8 mouse cellular contexts compared by ENCODE assay signal in the genomic region with DNA sequence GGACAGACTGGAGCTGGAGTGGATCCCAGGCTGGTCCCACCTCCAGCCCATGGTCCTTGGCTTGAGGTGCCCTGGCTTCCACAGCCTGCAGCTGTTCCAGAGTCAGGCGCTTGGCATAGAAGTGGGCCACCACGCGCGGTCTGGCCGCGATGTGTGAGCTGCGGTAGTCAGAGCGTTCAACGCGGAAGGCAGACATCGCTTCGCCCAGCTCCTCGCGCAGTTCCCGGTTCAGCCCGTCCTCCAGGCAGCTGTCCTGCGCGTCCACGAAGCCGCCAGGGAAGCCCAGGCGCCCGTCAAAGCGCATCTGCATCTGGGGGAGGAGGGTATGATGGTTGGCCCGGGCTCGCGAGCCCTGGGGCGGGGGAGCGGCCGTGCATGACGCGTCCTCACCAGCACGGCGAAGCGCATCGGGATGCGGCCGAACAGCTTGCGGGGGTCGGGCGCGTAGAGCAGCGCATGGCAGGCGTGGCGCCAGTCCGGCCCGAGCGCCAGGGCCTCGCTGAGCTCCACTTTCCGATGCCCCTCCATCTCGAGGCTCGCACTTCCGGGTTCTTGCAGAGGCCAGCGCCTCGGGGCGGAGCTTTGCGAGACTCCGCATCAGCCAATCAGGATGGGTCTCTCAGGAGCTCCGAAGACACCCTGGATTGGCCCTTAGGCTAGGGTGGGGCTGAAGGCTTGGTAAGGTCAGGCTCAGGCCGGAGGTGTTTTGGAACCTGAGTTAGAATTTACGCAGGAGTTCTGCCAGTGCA. TPM values are rescaled to one million over a fixed set of nuclear protein-coding genes. Genes with fewer than 3 reads are reported as not detected.
A peak's percentile ranks its signal among the peaks of the same experiment; 100 is the strongest.
DNase-seq lines count a peak whose midpoint lies in the region; ATAC-seq lines count a peak whose summit lies in the region.

A gene (minus strand): TSS at position 572 of the 749 bp plus-strand sequence.

- peak; percentile 98 for ATAC-seq in hindbrain, embryonic 15.5 days (ENCODE audit: low FRiP score, low read depth)

- H3K4me2 ChIP-seq in hindbrain, embryonic 15.5 days = peak within 1 kb of the TSS; percentile 85

- under 1% methylated on average over 60 of the region's 60 CpGs for WGBS in hindbrain, embryonic 15.5 days

- H3K27ac ChIP-seq in hindbrain, embryonic 15.5 days (replicated peaks) = peak within 1 kb of the TSS; percentile 93

- H3K9ac ChIP-seq in hindbrain, embryonic 15.5 days = peak within 1 kb of the TSS; percentile 73

- peak within 1 kb of the TSS; percentile 72 for H3K4me3 ChIP-seq in hindbrain, embryonic 15.5 days

- H3K27me3 ChIP-seq in hindbrain, embryonic 15.5 days = no peaks in the 10 kb centered on the region

- no peaks in the 10 kb centered on the region for H3K36me3 ChIP-seq in hindbrain, embryonic 15.5 days

- no peaks in the 10 kb centered on the region for H3K9me3 ChIP-seq in hindbrain, embryonic 15.5 days

- DNase-seq in T-cell, adult 2 months (ENCODE audit: low spot score) = peak; percentile 89
- peak; percentile 87 to 88 for DNase-seq in cerebellum, postnatal 36 days
- DNase-seq in frontal cortex, postnatal 36 days (ENCODE audit: low spot score in 2 of 2) = peak; percentile 88 to 92
- peak; percentile 85 for DNase-seq in left cerebral cortex, adult 11 months (ENCODE audit: low spot score)
- DNase-seq in lung, postnatal 4 days = peak; percentile 93 to 94
- peak; percentile 76 for DNase-seq in retina, postnatal 7 days (ENCODE audit: low read depth, low spot score)
- DNase-seq in urinary bladder, adult 2 months (ENCODE audit: low spot score) = peak; percentile 81

- peaks cover 17% of the 10 kb centered on the region for H3K4me1 ChIP-seq in hindbrain, embryonic 15.5 days (replicated peaks)

RNA-seq across cellular contexts. Expression of the gene that starts here (rescaled TPM):
- polyA plus RNA-seq in hindbrain, embryonic 15.5 days (2015; fragmentation: Nextera tagmentation; extraction: Ambion mirVana) = 24.1 and 25.0 TPM in 2 replicates
- 23.8 and 32.0 TPM in 2 replicates for polyA plus RNA-seq in urinary bladder, adult 2 months (2012; rRNA removed)

Comparison
In these comparisons a context has a peak if more than half of its experiments do, and no peak if none do; other contexts are left out.
1. Peak in every context shown above with its lines: DNase-seq, ATAC-seq, H3K4me3 ChIP-seq and H3K27ac ChIP-seq.